Mouse (Mus musculus) brain, adult 2 months (tissue): ENCODE measurements around the gene Smg9.

ENCODE experiments used
- DNase-seq: peaks from one replicate; pipeline ENCODE4 v3.0.0; 2011; ENCODE audit warnings: low read depth, low spot score

Smg9 gene

DNA sequence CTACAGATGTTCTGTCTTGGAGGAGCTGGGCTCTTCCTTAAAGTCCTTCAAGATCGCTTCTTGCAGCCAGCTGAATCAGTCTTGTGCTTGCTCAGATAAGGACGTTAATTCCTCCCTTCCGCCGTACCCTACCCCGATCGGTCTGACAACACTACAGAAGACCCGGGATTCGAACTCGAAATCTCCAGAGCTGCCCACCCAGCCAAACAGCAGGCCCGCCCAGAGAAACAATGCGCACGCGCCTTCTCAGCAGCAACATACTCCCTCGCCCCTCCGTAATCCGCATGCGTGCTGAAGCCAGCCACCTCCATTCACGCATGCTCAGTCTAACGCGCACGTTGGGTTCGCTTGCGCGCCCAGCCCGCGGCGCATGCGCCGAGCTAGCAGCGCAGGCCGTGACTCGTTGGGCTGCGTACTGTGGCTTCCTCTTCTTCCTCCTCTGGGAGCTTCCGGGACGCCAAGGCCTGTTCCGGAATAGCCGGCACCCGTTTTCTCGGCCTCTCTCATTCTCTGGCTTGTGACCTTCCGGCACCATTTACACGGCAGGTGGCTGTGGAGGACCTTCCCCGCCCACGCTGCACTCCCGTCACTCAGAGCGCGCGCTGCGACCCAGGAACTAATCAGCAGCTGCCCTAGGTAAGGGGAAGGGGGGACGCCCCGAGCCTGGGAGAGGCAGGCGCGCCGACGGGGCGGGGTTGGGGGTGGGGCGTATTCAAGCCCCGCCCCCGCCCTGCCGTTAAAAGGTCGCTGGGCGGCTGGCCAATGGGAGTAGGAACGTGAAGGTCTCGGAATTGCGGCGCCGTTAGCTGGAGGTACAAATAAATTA, at the start of gene Smg9:
Smg9 (plus strand) TSS at position 364 of the 826 bp plus-strand sequence.
- peak; percentile 100 for DNase-seq

DNA sequence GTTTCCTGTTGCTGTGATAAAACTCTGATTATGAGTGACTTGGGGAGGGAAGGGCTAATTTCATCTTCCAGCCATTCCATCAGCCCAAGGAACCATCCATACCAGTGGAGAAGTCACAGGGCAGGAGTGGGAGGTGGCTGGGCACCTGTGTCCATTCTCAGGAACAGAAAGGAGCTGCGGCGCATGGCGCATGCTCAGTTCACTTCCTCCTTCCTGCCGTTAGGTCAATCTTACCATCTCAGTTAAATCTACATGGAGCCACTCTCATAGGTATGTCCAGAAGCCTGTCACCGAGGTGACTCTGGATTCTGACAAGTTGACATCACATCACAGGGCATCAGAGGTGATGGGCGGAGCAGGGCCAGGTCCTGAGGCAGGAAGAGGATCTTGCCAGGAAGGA, 43.8 kb upstream of the Smg9 start:
- DNase-seq: no peak

DNA sequence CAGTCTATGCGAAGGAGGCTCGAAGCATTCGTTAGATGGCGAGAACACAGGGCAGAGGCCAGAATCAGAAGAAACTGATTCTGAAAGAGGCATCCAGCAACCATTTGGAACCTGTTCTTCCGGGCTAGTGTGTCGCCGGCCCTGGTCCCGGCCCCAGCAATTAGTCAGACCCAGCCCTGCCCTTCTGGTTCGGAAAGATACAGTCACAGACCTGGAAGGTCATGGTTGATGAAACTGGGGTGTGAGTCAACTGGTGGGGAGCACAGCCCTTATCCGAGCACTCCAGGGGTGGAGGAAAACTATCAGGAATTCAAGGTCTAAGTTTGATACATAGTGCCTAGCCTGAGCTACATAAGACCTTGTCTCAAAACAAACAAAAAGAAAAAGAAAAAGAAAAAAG, 43.3 kb upstream of the Smg9 start:
- DNase-seq: no peak

GRCm38 (mm10) chr7:24357899-24358298, 41.5 kb upstream of the Smg9 start:
- no peak for DNase-seq

DNA sequence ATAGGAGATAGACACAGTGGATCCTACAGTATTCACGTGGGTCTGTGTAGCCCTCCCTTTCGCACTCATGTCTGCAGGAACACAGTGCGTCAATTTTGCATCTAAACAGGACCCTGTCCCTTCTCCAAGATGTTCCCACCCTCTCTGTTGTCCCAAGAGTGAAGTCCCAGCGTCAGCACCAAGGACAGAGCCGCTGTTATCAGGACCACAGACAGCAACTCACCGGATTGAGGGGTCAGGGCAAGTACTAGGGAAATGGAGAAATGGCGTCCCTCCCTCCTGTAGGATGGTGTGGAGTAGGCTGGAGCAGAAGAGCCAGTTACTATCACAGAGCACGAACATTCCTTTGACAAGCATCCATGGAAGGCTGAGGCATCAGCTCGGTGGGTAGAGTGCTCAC, 40.1 kb upstream of the Smg9 start:
- no peak for DNase-seq

DNA sequence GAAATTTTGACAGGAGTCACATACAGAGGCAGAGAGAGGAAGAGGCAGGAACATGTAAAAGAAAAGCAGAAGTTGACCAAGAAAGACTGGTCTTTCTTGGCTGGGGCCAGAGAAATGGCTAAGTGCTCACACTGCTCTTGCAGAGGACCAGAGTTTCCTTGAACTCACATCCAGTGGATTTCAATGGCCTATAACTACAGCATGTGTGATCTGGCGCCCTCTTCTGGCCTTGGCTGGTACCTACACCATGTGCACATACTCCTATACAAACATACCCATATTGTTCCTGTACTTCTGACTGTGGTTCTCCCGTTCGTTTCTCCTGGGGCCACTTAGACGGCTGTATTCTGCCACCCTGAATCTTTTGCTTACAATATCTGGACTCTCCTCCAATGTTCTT, 38.4 kb upstream of the Smg9 start:
- no peak for DNase-seq

- DNase-seq: peak; percentile 53
These were observed 36.2 kb upstream of the Smg9 start for GRCm38 (mm10) chr7:24363228-24363627.

GRCm38 (mm10) chr7:24364827-24365226, 34.6 kb upstream of the Smg9 start:
- DNase-seq: peak; percentile 90

- DNase-seq: no peak
These were observed 34.0 kb upstream of the Smg9 start for GRCm38 (mm10) chr7:24365258-24366014.

GRCm38 (mm10) chr7:24366716-24367632, 32.4 kb upstream of the Smg9 start:
- DNase-seq: no peak

DNA sequence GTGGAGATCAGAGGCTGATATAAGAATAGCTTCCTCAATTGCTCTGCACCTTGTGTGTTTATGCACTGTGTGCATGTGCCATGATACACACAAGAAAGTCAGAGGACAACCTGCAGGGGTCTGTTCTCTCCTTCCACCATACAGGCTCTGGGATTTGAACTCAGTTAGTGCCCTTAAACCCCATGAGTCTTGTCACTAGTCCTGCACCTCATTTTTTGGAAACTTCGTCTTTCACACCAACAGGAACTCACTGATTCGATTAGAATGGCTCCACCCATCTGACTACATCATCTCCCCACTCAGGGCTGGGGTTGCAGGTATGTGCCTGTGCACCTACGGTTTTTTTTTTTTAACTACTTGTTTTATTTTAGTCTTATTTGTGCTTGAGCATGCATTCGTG, 31.2 kb upstream of the Smg9 start:
- DNase-seq: no peak

GRCm38 (mm10) chr7:24368946-24369345, 30.5 kb upstream of the Smg9 start:
- DNase-seq: no peak

- no peak for DNase-seq
These were observed 29.5 kb upstream of the Smg9 start, which contains the start of gene Kcnn4 for GRCm38 (mm10) chr7:24369731-24370541. Gene Kcnn4 (plus strand): TSS chr7:24370263.

DNA sequence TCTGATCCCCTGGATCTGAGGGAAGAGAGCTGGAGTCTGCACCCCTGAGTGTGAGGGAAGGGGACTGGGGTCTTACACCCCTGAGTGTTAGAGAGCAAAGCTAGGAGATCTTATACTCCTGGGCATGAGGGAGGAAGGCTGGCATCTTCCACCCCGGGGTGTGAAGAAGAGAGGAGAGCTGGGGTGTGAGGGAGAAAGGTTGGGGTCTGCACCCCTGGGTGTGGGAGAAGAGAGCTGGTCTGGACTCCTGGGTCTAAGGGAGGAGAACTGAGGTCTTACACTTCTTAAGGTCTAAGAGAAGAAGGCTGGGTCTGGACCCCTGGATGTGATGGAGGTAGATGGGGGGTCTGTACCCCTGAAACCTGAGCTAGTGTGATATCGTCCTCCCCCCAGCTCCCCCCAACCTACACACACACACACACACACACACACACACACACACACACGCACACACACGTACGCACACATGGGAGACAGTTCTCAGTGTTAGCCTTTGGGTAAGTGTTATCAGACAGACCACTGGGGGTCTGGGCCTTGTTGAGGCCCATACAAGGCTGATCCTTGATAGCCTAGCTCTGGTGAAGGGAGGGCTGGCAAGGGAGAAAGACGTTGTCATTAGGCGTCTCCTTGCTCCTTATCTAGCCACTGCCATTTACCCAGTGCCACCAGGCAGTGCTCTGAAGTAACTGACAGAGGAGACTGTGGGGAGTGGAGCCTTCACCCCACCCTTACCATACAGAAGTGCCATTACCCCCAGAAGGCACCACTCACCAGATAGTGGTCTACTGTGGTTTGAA, 28.2 kb upstream of the Smg9 start:
- no peak for DNase-seq

DNA sequence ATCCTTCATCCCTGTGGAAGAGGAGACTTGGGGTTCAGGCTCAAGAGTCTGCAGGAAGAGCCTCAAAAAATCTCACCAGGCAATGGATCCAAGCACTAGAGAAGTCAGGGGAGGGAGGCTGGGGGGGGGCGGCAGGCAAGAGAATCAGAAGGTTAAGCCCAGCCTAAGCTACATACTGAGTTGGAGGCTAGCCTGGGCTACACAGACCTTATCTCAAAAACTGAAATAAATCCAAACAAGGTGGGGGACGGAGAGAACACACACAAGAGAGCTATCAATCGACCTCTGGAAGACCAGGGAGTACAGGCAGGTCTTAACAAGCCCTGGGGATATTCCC, 27.6 kb upstream of the Smg9 start:
- DNase-seq: no peak

GRCm38 (mm10) chr7:24372300-24372699, 27.1 kb upstream of the Smg9 start:
- no peak for DNase-seq

DNA sequence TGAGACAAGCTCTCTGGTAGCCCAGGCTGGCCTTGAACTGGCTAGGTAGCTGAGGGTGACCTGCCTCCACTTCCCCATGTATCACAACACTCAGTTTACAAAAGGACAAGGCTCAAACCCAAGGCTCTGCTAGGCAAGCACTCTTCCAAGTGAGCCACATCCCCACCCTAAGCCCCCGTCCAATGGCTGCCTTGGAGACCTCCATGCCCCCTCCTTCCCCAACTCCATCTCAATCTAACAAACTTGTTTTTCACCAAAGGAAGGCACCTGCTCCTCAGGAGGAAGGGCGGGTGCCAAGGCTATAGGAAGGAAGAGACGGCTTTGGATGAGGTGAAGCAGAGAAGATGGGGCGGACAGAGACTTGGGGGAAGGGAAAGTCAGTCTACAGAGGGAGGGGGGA, 26.6 kb upstream of the Smg9 start:
- no peak for DNase-seq

DNA sequence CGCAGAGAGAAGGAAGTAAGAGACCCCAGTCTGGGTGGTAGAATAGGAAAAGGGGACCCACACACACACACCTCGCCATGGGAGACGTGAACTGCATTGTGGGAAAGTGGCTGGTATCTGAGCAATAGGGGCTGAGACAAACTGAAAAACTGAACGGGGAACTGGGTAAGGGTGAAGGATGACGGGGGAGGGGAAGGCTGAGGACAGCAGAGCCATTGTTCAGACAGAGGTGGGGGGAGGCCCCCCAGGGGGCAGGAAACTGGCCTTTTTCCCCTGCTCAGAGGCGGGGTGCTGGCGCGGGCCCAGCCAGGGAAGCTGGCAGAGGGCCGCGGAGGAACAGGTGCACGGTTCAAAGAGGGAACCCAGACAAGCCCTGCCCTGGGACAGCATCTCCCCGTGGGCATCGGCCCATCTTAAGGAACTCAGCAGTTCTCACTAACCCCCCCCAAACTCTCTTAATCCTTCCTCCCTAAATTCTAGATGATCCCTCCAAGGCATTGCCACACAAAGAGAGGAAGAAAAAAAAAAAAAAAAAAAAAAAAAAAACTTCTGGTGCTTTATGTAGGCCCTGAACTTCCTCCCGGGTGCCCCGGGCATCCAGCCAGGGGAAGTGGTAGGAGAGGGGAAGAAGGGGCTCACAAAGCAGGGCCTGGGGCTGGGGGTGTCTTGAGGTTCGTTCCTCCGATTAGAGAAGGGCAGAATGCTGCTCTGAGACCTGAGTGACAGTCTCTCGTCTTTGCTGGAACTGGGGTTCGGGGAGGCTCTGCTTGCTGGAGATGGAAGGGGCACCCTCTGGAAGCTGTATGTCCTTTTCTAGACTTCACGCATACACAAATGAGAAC, 25.7 kb upstream of the Smg9 start:
- DNase-seq: peak; percentile 53

DNA sequence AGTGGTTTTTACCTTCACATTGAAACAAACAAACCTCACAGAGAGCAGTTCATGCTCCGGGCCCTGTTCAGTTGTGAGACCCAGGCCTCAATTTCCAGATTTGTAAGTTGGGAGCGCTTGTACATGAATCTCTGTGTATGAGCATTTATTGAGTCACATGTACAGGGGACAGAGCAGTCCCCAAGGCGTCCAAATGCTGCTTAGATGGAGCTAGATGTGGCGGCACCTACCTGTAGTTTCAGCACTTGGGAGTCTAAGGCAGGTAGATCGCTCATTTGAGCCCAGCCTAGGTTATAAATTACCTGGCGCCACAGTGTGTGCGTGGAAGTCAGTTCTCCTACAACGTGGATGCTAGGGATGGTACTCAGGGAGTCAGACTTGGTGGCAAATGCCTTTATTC, 23.0 kb upstream of the Smg9 start:
- DNase-seq: no peak
